Mouse (Mus musculus) ES-Bruce4 (cell line): ENCODE results near the gene Kif5a. TPM values are rescaled to one million over a fixed set of nuclear protein-coding genes. Genes with fewer than 3 reads are reported as not detected.

Experiments
- H3K27ac ChIP-seq: 2 replicates; pipeline ENCODE4 v1.5.1; 2012; ENCODE audit warnings: low read length, inconsistent platforms; ENCODE audit not compliant: insufficient read depth
- H3K27me3 ChIP-seq: 2 replicates; pipeline ENCODE4 v1.6.1; 2012; ENCODE audit warnings: mild to moderate bottlenecking, low read length, inconsistent platforms; ENCODE audit not compliant: control insufficient read depth, poor library complexity, insufficient read depth, severe bottlenecking
- H3K36me3 ChIP-seq: 2 replicates; pipeline ENCODE4 v1.6.1; 2012; ENCODE audit warnings: inconsistent platforms, mild to moderate bottlenecking, low read length, moderate library complexity; ENCODE audit not compliant: control insufficient read depth, poor library complexity, insufficient read depth, severe bottlenecking
- H3K4me1 ChIP-seq: one replicate; pipeline ENCODE4 v1.8.1; 2011; ENCODE audit warnings: low read length; ENCODE audit not compliant: control insufficient read depth, insufficient read depth
- H3K4me3 ChIP-seq: 2 replicates; pipeline ENCODE4 v1.5.1; 2011; ENCODE audit warnings: low read depth, mild to moderate bottlenecking, low read length
- H3K9ac ChIP-seq: 2 replicates; pipeline ENCODE4 v1.6.1; 2012; ENCODE audit warnings: low read depth, mild to moderate bottlenecking, inconsistent platforms; ENCODE audit not compliant: poor library complexity, severe bottlenecking
- H3K9me3 ChIP-seq: replicated peaks from 2 replicates; pipeline ENCODE4 v1.6.1; 2012; ENCODE audit warnings: mild to moderate bottlenecking, low read length, inconsistent platforms; ENCODE audit not compliant: control insufficient read depth, poor library complexity, insufficient read depth, severe bottlenecking
- CTCF ChIP-seq: IDR thresholded peaks from one replicate; pipeline ENCODE4 v1.8.1; 2011; ENCODE audit warnings: low read depth, low read length
- EP300 ChIP-seq: IDR thresholded peaks from 2 replicates; pipeline ENCODE4 v1.6.1; 2011; ENCODE audit warnings: low read depth, low read length; ENCODE audit not compliant: insufficient read depth
- POLR2A ChIP-seq: IDR thresholded peaks from one replicate; pipeline ENCODE4 v1.8.1; 2011; ENCODE audit warnings: low read length; ENCODE audit not compliant: insufficient read depth
- polyA plus RNA-seq: library from polyadenylated mRNA; stranded (reverse); fragments of >200 nt; gene quantifications from 2 replicates; pipeline ENCODE4 v1.2.4, GENCODE M21; 2011; ENCODE audit warnings: low read depth; ENCODE audit not compliant: missing spikeins, insufficient read depth, insufficient read length

The Kif5a gene
- polyA plus RNA-seq, 1 experiment = 7.3 TPM

- Histone ChIP-seq H3K4me1 (peaks cover 11% of the 10 kb centered on the region), H3K4me3 (peak overlapping the region; percentile 62), H3K36me3 (peaks cover 11% of the 10 kb centered on the region), H3K27me3 (no peaks in the 10 kb centered on the region), H3K9me3 (no peaks in the 10 kb centered on the region; the same call in 1 of the 2 replicates), H3K9ac (peak overlapping the region; percentile 58), H3K27ac (peak overlapping the region; percentile 97)
- no peak for TF ChIP-seq EP300
- TF ChIP-seq CTCF = no peak
- no peak for TF ChIP-seq POLR2A
These were observed 26.5 kb upstream of the Kif5a start for GRCm38 (mm10) chr10:127289573-127290191.

GRCm38 (mm10) chr10:127288800-127289572, 25.8 kb upstream of the Kif5a start, which contains the start of gene Mbd6:
Gene Mbd6, minus strand, starts transcription at chr10:127289018.
- TF ChIP-seq EP300 (peak; percentile 86), CTCF (no peak)
- Histone ChIP-seq H3K9me3 (no peaks in the 10 kb centered on the region), H3K4me3 (peak within 1 kb of the TSS; percentile 80), H3K4me1 (peaks cover 11% of the 10 kb centered on the region), H3K27ac (peak within 1 kb of the TSS; percentile 97), H3K9ac (peak within 1 kb of the TSS; percentile 97), H3K36me3 (peaks cover 9% of the 10 kb centered on the region), H3K27me3 (no peaks in the 10 kb centered on the region)

GRCm38 (mm10) chr10:127288328-127288799, 25.2 kb upstream of the Kif5a start:
- TF ChIP-seq CTCF = no peak
- TF ChIP-seq POLR2A = no peak
- no peak for TF ChIP-seq EP300
- H3K4me1 ChIP-seq = peaks cover 11% of the 10 kb centered on the region
- H3K27me3 ChIP-seq = no peaks in the 10 kb centered on the region
- H3K9ac ChIP-seq = peak overlapping the region; percentile 97
- peak overlapping the region; percentile 23 for H3K27ac ChIP-seq
- H3K4me3 ChIP-seq = peak overlapping the region; percentile 80
- H3K9me3 ChIP-seq = no peaks in the 10 kb centered on the region
- peaks cover 8% of the 10 kb centered on the region for H3K36me3 ChIP-seq

- Histone ChIP-seq H3K9me3 (no peaks in the 10 kb centered on the region), H3K27me3 (no peaks in the 10 kb centered on the region), H3K9ac (peak overlapping the region; percentile 97), H3K4me3 (peak overlapping the region; percentile 80), H3K27ac (peak overlapping the region; percentile 23), H3K36me3 (peaks cover 13% of the 10 kb centered on the region), H3K4me1 (peaks cover 11% of the 10 kb centered on the region)
- TF ChIP-seq CTCF = no peak
- no peak for TF ChIP-seq POLR2A
- no peak for TF ChIP-seq EP300
These were observed 24.8 kb upstream of the Kif5a start for GRCm38 (mm10) chr10:127287936-127288293.

- Histone ChIP-seq H3K9ac (peak overlapping the region; percentile 97), H3K36me3 (peaks cover 14% of the 10 kb centered on the region), H3K9me3 (no peaks in the 10 kb centered on the region), H3K27me3 (no peaks in the 10 kb centered on the region), H3K4me1 (peaks cover 11% of the 10 kb centered on the region), H3K27ac (no peak overlapping the region), H3K4me3 (peak overlapping the region; percentile 80)
- no peak for TF ChIP-seq CTCF
- no peak for TF ChIP-seq EP300
- TF ChIP-seq POLR2A = no peak
These were observed 24.3 kb upstream of the Kif5a start for GRCm38 (mm10) chr10:127287271-127287935.
